Mouse (Mus musculus) left cerebral cortex, adult 8-10 months (tissue): Measurements from ENCODE around the gene Rngtt. TPM values are rescaled to one million over a fixed set of nuclear protein-coding genes. Genes with fewer than 3 reads are reported as not detected.
"Not testable (repeated sequence)": the region's sequence is repeated elsewhere in the genome, so short reads cannot be mapped to it uniquely, and the experiment has no call there.

Experiments used
- DNase-seq, 2 experiments: peaks; one replicate each; pipeline ENCODE4 v3.0.0; 2022; ENCODE audit warnings: low spot score in 2 of 2
- total RNA-seq, 4 experiments: library from RNA; stranded (reverse); gene quantifications; 2 replicates each; pipeline ENCODE4 v1.2.4; 2022

The Rngtt gene
- total RNA-seq, 4 experiments from 2014 or later = 25.7 to 30.2 (median 27.2) TPM

GRCm38 (mm10) chr4:33310840-33311437 is 828 bp downstream of the Rngtt start:
- no peak for DNase-seq

- DNase-seq = not testable (repeated sequence)
Measured at GRCm38 (mm10) chr4:33314150-33314549, 4.0 kb downstream of the Rngtt start.

- no peak for DNase-seq
Measured at GRCm38 (mm10) chr4:33315840-33316239, 5.7 kb downstream of the Rngtt start.

GRCm38 (mm10) chr4:33331147-33331546 is 21.0 kb downstream of the Rngtt start:
- DNase-seq = no peak

GRCm38 (mm10) chr4:33332956-33333455 is 22.9 kb downstream of the Rngtt start:
- DNase-seq = no peak

- no peak for DNase-seq
Measured at GRCm38 (mm10) chr4:33337999-33338398, 27.9 kb downstream of the Rngtt start.

- DNase-seq = no peak
Measured at GRCm38 (mm10) chr4:33342877-33343731, 33.0 kb downstream of the Rngtt start.

- no peak for DNase-seq
Measured at GRCm38 (mm10) chr4:33343732-33344057, 33.6 kb downstream of the Rngtt start.

- DNase-seq = no peak
Measured at GRCm38 (mm10) chr4:33363451-33363850, 53.3 kb downstream of the Rngtt start.

GRCm38 (mm10) chr4:33374916-33375315 is 64.8 kb downstream of the Rngtt start:
- no peak for DNase-seq

GRCm38 (mm10) chr4:33377642-33378041 is 67.5 kb downstream of the Rngtt start:
- no peak for DNase-seq

GRCm38 (mm10) chr4:33378894-33379293 is 68.8 kb downstream of the Rngtt start:
- no peak for DNase-seq

GRCm38 (mm10) chr4:33388899-33389298 is 78.8 kb downstream of the Rngtt start:
- no peak for DNase-seq

GRCm38 (mm10) chr4:33390660-33391059 is 80.5 kb downstream of the Rngtt start:
- DNase-seq = peak in 1 of 2 experiments; percentile 27

- no peak for DNase-seq
Measured at GRCm38 (mm10) chr4:33393437-33393836, 83.3 kb downstream of the Rngtt start.

GRCm38 (mm10) chr4:33396222-33397176 is 86.4 kb downstream of the Rngtt start:
- DNase-seq = peak; percentile 46 to 53

- no peak for DNase-seq
Measured at GRCm38 (mm10) chr4:33405723-33406293, 95.7 kb downstream of the Rngtt start.

GRCm38 (mm10) chr4:33413791-33414190 is 103.7 kb downstream of the Rngtt start:
- no peak for DNase-seq

- no peak for DNase-seq
Measured at GRCm38 (mm10) chr4:33414781-33415180, 104.7 kb downstream of the Rngtt start.

GRCm38 (mm10) chr4:33417391-33417790 is 107.3 kb downstream of the Rngtt start:
- DNase-seq = no peak

GRCm38 (mm10) chr4:33419644-33420043 is 109.5 kb downstream of the Rngtt start:
- DNase-seq = no peak
